Mouse (Mus musculus) MEL (cell line): Measurements from ENCODE around the gene Trafd1. TPM values are rescaled to one million over a fixed set of nuclear protein-coding genes. Genes with fewer than 3 reads are reported as not detected.

Source experiments
- DNase-seq: peaks from one replicate; pipeline ENCODE4 v3.0.0; 2011; ENCODE audit warnings: low read depth, low spot score
- H3K27ac ChIP-seq: 2 replicates; pipeline ENCODE4 v1.5.1; 2012; ENCODE audit warnings: low read depth, mild to moderate bottlenecking, control low read depth, low read length, moderate library complexity; ENCODE audit not compliant: control insufficient read depth
- H3K27me3 ChIP-seq, 2 experiments: fragments of 150-350 bp in 1 of 2; sonication (generic) in 1 of 2; 2 replicates each; pipeline ENCODE4 v1.6.1; 2012; ENCODE audit warnings: low read length in 2 of 2, mild to moderate bottlenecking in 2 of 2, improper control_type of control experiment in 1 of 2, moderate library complexity in 1 of 2; ENCODE audit not compliant: insufficient read depth in 2 of 2, control insufficient read depth in 1 of 2
- H3K36me3 ChIP-seq, 2 experiments: 2 replicates each; pipeline ENCODE4 v1.6.1; 2012 to 2014; ENCODE audit warnings: low read length in 2 of 2, improper control_type of control experiment in 1 of 2, inconsistent platforms in 1 of 2, mild to moderate bottlenecking in 1 of 2; ENCODE audit not compliant: insufficient read depth in 2 of 2, control insufficient read depth in 1 of 2
- H3K4me1 ChIP-seq, 2 experiments: fragments of 150-350 bp in 1 of 2; sonication (generic) in 1 of 2; 2 replicates each; pipeline ENCODE4 v1.6.1; 2012; ENCODE audit warnings: low read length in 2 of 2, improper control_type of control experiment in 1 of 2, mild to moderate bottlenecking in 1 of 2; ENCODE audit not compliant: insufficient read depth in 2 of 2, control insufficient read depth in 1 of 2
- H3K4me3 ChIP-seq, 2 experiments: fragments of 150-350 bp in 1 of 2; sonication (generic) in 1 of 2; 2 replicates each; pipeline ENCODE4 v1.5.1; 2012; ENCODE audit warnings: low read depth in 2 of 2, low read length in 2 of 2, mild to moderate bottlenecking in 2 of 2, moderate library complexity in 2 of 2, control low read depth in 1 of 2, improper control_type of control experiment in 1 of 2; ENCODE audit not compliant: control insufficient read depth in 1 of 2, insufficient read depth in 1 of 2
- H3K79me2 ChIP-seq: 2 replicates; pipeline ENCODE4 v1.6.1; 2012; ENCODE audit warnings: mild to moderate bottlenecking, low read length, moderate library complexity; ENCODE audit not compliant: control insufficient read depth, poor library complexity, insufficient read depth
- H3K9ac ChIP-seq: 2 replicates; pipeline ENCODE4 v1.6.1; 2012; ENCODE audit warnings: low read depth, mild to moderate bottlenecking, control low read depth, low read length, moderate library complexity; ENCODE audit not compliant: control insufficient read depth, poor library complexity, severe bottlenecking
- H3K9me3 ChIP-seq: fragments of 150-350 bp; sonication (generic); replicated peaks from 2 replicates; pipeline ENCODE4 v1.6.1; 2012; ENCODE audit warnings: mild to moderate bottlenecking, low read length, improper control_type of control experiment, moderate library complexity; ENCODE audit not compliant: insufficient read depth
- BHLHE40 ChIP-seq: IDR thresholded peaks from 2 replicates; pipeline ENCODE4 v1.6.1; 2012; ENCODE audit warnings: low read depth, mild to moderate bottlenecking, inconsistent platforms, low read length, improper control_type of control experiment, borderline replicate concordance
- CHD1 ChIP-seq: IDR thresholded peaks from 2 replicates; pipeline ENCODE4 v1.6.1; 2012; ENCODE audit warnings: low read depth, mild to moderate bottlenecking, inconsistent platforms, low read length, improper control_type of control experiment
- CHD2 ChIP-seq: IDR thresholded peaks from 2 replicates; pipeline ENCODE4 v1.6.1; 2011; ENCODE audit warnings: low read length, improper control_type of control experiment
- E2F4 ChIP-seq: IDR thresholded peaks from 2 replicates; pipeline ENCODE4 v1.6.1; 2011; ENCODE audit warnings: low read depth, low read length, improper control_type of control experiment, borderline replicate concordance
- EP300 ChIP-seq, 2 experiments: IDR thresholded peaks; 2 replicates each; pipeline ENCODE4 v1.6.1; 2011; ENCODE audit warnings: improper control_type of control experiment in 2 of 2, low read length in 2 of 2, low read depth in 1 of 2, mild to moderate bottlenecking in 1 of 2
- GATA1 ChIP-seq: IDR thresholded peaks from 2 replicates; pipeline ENCODE4 v1.6.1; 2011; ENCODE audit warnings: low read depth, low read length, improper control_type of control experiment
- KAT2A ChIP-seq: conservative IDR thresholded peaks from 2 replicates; pipeline ENCODE4 v1.6.1; 2012; ENCODE audit warnings: low read depth, low read length, improper control_type of control experiment, inconsistent platforms
- MEF2A ChIP-seq: IDR thresholded peaks from 2 replicates; pipeline ENCODE4 v1.6.1; 2014; ENCODE audit warnings: low read depth, mild to moderate bottlenecking, inconsistent platforms, low read length, improper control_type of control experiment; ENCODE audit not compliant: poor library complexity, insufficient replicate concordance, severe bottlenecking; ENCODE audit errors: extremely low read depth
- MYB ChIP-seq: IDR thresholded peaks from 2 replicates; pipeline ENCODE4 v1.6.1; 2011; ENCODE audit warnings: mild to moderate bottlenecking, low read depth, low read length, improper control_type of control experiment
- MYC ChIP-seq: IDR thresholded peaks from 2 replicates; pipeline ENCODE4 v1.6.1; 2011; ENCODE audit warnings: low read depth, mild to moderate bottlenecking, low read length, improper control_type of control experiment, moderate library complexity
- POLR2A ChIP-seq, 2 experiments: IDR thresholded peaks; 2 replicates each; pipeline ENCODE4 v1.6.1; 2011 to 2012; ENCODE audit warnings: low read length in 2 of 2, mild to moderate bottlenecking in 2 of 2, control low read depth in 1 of 2, improper control_type of control experiment in 1 of 2, low read depth in 1 of 2, moderate library complexity in 1 of 2; ENCODE audit not compliant: control insufficient read depth in 1 of 2, insufficient read depth in 1 of 2, poor library complexity in 1 of 2
- POLR2AphosphoS2 ChIP-seq: IDR thresholded peaks from 2 replicates; pipeline ENCODE4 v1.6.1; 2011; ENCODE audit warnings: low read length, improper control_type of control experiment
- RCOR1 ChIP-seq: IDR thresholded peaks from 2 replicates; pipeline ENCODE4 v1.6.1; 2012; ENCODE audit warnings: low read depth, mild to moderate bottlenecking, inconsistent platforms, low read length, improper control_type of control experiment
- SIN3A ChIP-seq: IDR thresholded peaks from 2 replicates; pipeline ENCODE4 v1.6.1; 2012; ENCODE audit warnings: low read length, improper control_type of control experiment, inconsistent platforms
- SMC3 ChIP-seq: IDR thresholded peaks from 2 replicates; pipeline ENCODE4 v1.6.1; 2011; ENCODE audit warnings: low read depth, low read length, improper control_type of control experiment
- TAL1 ChIP-seq: IDR thresholded peaks from 2 replicates; pipeline ENCODE4 v1.6.1; 2012; ENCODE audit warnings: mild to moderate bottlenecking, inconsistent platforms, low read length, moderate library complexity, mixed read lengths
- USF1 ChIP-seq: IDR thresholded peaks from 2 replicates; pipeline ENCODE4 v1.6.1; 2014; ENCODE audit warnings: low read depth, mild to moderate bottlenecking, inconsistent platforms, low read length, improper control_type of control experiment, moderate library complexity
- ZC3H11A ChIP-seq: IDR thresholded peaks from 2 replicates; pipeline ENCODE4 v1.6.1; 2012; ENCODE audit warnings: low read depth, mild to moderate bottlenecking, inconsistent platforms, low read length, improper control_type of control experiment
- ZKSCAN1 ChIP-seq: IDR thresholded peaks from 2 replicates; pipeline ENCODE4 v1.6.1; 2012; ENCODE audit warnings: low read depth, mild to moderate bottlenecking, inconsistent platforms, low read length, improper control_type of control experiment, moderate library complexity
- ZMIZ1 ChIP-seq: IDR thresholded peaks from 2 replicates; pipeline ENCODE4 v1.6.1; 2012; ENCODE audit warnings: low read depth, mild to moderate bottlenecking, inconsistent platforms, low read length, improper control_type of control experiment, moderate library complexity
- polyA plus RNA-seq, 2 experiments: library from polyadenylated mRNA; stranded (reverse) in 1 of 2; unstranded in 1 of 2; fragments of >175 nt in 1 of 2; fragments of >200 nt in 1 of 2; gene quantifications; 2 replicates each; pipeline versions ENCODE4 v1.2.1 to v1.2.4; 2012; ENCODE audit warnings: low replicate concordance in 2 of 2, low read depth in 1 of 2; ENCODE audit not compliant: insufficient read length in 2 of 2, insufficient read depth in 1 of 2, missing spikeins in 1 of 2
- total RNA-seq: library from RNA; depleted of rRNA; stranded (reverse); fragments of 300-350 nt; gene quantifications from 2 replicates; pipeline ENCODE4 v1.2.3, GENCODE M21; 2012

Trafd1 gene
- total and polyA plus RNA-seq, 3 experiments: 12.9 to 21.4 TPM; not detected in 1

DNA sequence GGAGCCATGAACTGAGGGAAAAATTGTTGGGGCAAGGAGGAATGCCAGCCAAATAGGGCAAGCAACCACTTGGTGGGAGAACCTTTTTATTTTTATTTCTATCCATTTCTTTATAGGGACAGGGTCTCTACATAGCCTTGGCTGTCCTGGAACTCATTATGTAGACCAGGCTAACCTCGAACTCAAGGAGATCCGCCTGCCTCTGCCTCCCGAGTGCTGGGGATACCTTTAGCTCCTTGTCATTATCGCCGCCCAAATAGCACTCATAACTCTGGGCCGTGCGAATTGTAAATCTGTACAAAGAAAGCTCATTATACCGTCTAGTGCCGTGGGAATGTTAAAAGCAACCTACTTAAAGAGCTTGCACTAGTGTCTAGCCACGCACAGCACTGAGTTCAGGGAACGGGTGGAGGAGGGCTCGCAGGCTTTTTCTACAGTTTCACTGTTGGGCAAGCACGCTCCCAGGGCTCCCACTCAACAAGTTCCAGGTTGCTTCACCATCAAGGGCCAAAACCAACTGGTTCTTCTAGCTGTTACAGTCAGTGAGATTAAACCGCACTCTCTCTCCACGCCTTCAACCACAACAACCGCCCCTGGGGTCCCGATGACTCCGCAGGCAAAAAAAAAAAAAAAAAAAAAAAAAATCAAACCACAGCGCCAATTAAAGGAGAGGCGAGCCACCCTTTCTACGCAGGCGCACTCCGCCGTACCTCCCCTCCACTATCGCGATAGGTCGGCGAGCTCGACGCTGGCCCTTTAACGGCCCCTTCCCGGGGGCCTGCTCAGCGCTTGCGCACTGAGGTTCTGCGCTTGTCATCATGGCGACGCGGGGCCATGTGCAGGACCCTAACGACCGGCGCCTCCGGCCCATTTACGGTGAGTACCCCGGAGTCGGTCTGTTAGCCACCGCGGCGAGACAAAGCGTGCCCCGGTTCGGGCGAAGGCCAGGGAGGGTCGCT lies 12.0 kb upstream of the Trafd1 start, which contains the start of gene Naa25 (continued):
- TF ChIP-seq KAT2A (peak; percentile 61), SMC3 (no peak), SIN3A (peak; percentile 91), MYB (peak; percentile 80), RCOR1 (peak; percentile 87)

DNA sequence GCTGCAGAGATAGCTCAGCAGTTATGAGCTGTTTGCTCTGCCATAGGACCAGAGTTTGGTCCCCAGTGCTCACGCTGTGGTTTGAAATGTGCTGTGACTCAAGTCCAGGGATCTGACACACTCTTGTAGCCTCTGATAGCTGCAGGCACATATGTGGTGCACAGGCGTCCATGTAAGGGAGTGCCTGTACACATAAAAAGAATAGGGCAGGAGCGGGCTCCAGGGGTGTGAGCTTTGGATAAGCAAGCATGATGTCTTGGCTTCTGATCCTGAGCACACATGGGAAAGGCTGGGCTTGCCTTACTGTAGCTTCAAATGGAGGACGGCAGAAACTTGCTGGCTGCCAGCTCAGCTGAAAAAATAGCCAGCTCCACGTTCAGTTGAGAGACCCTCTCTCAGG lies 10.2 kb upstream of the Trafd1 start:
- Histone ChIP-seq H3K27me3 (no peaks in the 10 kb centered on the region), H3K27ac (no peak overlapping the region), H3K4me3 (no peak overlapping the region), H3K9me3 (no peaks in the 10 kb centered on the region), H3K9ac (no peak overlapping the region), H3K79me2 (peaks cover 30% of the 10 kb centered on the region), H3K4me1 (peaks cover 3 to 27% of the 10 kb centered on the region in 2 experiments), H3K36me3 (peaks cover 8 to 24% of the 10 kb centered on the region in 2 experiments)
- TF ChIP-seq E2F4 (no peak), GATA1 (no peak), MYC (no peak), ZC3H11A (no peak), BHLHE40 (no peak), POLR2A (IDR thresholded peaks at IDR 0.05; ENCODE audit: control insufficient read depth in 1 of 2, insufficient read depth in 1 of 2, low read depth in 1 of 2, low read length in 2 of 2, poor library complexity in 1 of 2) (no peak), USF1 (no peak), CHD2 (no peak), ZKSCAN1 (no peak), CHD1 (no peak), MEF2A (no peak), KAT2A (no peak), TAL1 (no peak), SIN3A (no peak), EP300 (IDR thresholded peaks at IDR 0.05; ENCODE audit: low read depth in 1 of 2, low read length in 2 of 2) (no peak), ZMIZ1 (no peak), POLR2AphosphoS2 (no peak)
- DNase-seq: no peak
